Mouse (Mus musculus): Measurements from ENCODE around the gene Gga3. TPM values are rescaled to one million over a fixed set of nuclear protein-coding genes. Genes with fewer than 3 reads are reported as not detected.

Gga3 gene
- polyA plus RNA-seq, 1 experiment: 0.78 TPM

DNA sequence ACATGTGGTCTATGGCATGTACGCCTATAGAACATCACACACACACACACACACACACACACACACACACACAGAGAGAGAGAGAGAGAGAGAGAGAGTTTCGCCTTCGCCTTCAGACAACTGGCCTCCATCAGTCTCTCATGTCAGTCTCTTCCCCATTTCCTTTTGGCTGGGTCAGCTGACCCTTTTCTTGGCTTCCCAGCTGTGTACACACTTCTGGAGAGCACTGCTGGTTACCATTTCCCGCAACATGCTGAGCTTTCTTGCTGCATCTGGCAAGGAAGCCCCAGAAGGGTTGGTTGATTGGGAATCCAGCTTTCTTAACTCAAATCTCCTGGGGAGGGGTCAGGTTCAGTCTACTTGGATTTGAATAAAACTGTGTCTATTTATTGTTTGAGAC, 30.3 kb upstream of the Gga3 start:
- Histone ChIP-seq H3K4me3 (replicated peaks) (no peak overlapping the region), H3K9me3 (ENCODE audit: control insufficient read depth, low read length) (no peaks in the 10 kb centered on the region), H3K36me3 (ENCODE audit: control insufficient read depth) (no peaks in the 10 kb centered on the region), H3K27me3 (ENCODE audit: control insufficient read depth) (no peaks in the 10 kb centered on the region), H3K4me1 (ENCODE audit: control insufficient read depth) (peaks cover 11% of the 10 kb centered on the region)
- TF ChIP-seq GATA1 (IDR thresholded peaks at IDR 0.05; ENCODE audit: low read length) (no peak), TAL1 (IDR thresholded peaks at IDR 0.05; ENCODE audit: low read length) (no peak)

DNA sequence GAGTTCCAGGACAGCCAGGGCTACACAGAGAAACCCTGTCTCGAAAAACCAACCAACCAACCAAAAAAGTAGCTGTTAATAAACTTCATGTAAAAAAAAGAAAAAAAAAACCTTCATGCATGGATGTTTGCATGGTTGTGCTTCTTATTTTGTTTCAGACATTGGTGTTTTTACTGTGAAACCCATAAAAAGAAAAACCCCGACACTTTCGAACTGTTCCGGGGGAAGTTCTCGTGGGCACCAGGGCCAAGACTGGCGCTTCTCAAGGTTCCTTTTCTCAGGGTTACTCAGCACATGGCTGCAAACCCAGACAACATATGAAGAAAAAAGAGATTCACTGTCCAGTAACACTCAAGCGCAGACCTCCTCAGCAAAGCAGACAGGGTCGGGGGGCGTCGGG, 29.0 kb upstream of the Gga3 start:
- Histone ChIP-seq H3K4me3 (replicated peaks) (no peak overlapping the region), H3K27me3 (ENCODE audit: control insufficient read depth) (no peaks in the 10 kb centered on the region), H3K36me3 (ENCODE audit: control insufficient read depth) (no peaks in the 10 kb centered on the region), H3K9me3 (ENCODE audit: control insufficient read depth, low read length) (no peaks in the 10 kb centered on the region), H3K4me1 (ENCODE audit: control insufficient read depth) (peaks cover 17% of the 10 kb centered on the region)
- TF ChIP-seq GATA1 (IDR thresholded peaks at IDR 0.05; ENCODE audit: low read length): no peak
- TF ChIP-seq TAL1 (IDR thresholded peaks at IDR 0.05; ENCODE audit: low read length): no peak

DNA sequence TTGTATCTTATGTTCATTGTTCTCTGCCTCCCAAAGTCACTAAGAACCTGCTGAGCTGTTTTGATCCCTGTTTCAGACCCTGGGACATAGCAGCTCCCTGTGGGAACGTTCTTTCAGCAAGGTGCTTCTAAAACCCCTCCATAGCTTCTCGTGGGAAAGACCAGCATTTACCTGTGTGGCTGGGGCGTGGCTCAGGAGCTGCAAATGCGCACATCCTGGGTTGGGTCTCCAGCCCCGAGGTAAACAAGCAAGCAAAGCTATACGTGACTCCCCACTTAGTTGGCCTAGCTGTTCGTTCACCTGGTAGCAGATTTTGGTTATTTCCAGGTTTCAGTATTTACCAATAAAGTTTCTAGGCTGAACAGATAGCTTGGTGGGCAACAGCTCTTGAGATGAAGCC, 28.4 kb upstream of the Gga3 start:
- Histone ChIP-seq H3K27me3 (ENCODE audit: control insufficient read depth) (no peaks in the 10 kb centered on the region), H3K9me3 (ENCODE audit: control insufficient read depth, low read length) (no peaks in the 10 kb centered on the region), H3K4me1 (ENCODE audit: control insufficient read depth) (peaks cover 23% of the 10 kb centered on the region), H3K4me3 (replicated peaks) (no peak overlapping the region), H3K36me3 (ENCODE audit: control insufficient read depth) (no peaks in the 10 kb centered on the region)
- TF ChIP-seq GATA1 (IDR thresholded peaks at IDR 0.05; ENCODE audit: low read length) (no peak), TAL1 (IDR thresholded peaks at IDR 0.05; ENCODE audit: low read length) (no peak)

DNA sequence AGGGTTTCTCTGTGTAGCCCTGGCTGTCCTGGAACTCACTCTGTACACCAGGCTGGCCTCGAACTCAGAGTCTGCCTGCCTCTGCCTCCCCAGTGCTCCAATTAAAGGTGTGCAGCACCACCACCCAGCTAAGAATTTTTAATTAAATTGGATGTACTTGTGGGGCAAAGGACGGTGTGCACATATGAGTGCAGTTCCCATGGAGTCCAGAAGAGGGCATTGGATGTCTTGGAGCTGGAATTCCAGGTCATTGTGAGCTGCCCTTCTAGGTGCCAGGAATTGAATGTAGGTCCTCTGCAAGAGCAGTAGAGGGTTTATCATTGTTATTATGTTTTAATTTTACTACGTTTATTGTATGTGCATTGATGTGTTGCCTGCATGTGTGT, 27.6 kb upstream of the Gga3 start:
- Histone ChIP-seq H3K9me3 (ENCODE audit: control insufficient read depth, low read length) (no peaks in the 10 kb centered on the region), H3K4me3 (replicated peaks) (no peak overlapping the region), H3K4me1 (ENCODE audit: control insufficient read depth) (peaks cover 29% of the 10 kb centered on the region), H3K36me3 (ENCODE audit: control insufficient read depth) (no peaks in the 10 kb centered on the region), H3K27me3 (ENCODE audit: control insufficient read depth) (no peaks in the 10 kb centered on the region)
- TF ChIP-seq GATA1 (IDR thresholded peaks at IDR 0.05; ENCODE audit: low read length) (no peak), TAL1 (IDR thresholded peaks at IDR 0.05; ENCODE audit: low read length) (no peak)

DNA sequence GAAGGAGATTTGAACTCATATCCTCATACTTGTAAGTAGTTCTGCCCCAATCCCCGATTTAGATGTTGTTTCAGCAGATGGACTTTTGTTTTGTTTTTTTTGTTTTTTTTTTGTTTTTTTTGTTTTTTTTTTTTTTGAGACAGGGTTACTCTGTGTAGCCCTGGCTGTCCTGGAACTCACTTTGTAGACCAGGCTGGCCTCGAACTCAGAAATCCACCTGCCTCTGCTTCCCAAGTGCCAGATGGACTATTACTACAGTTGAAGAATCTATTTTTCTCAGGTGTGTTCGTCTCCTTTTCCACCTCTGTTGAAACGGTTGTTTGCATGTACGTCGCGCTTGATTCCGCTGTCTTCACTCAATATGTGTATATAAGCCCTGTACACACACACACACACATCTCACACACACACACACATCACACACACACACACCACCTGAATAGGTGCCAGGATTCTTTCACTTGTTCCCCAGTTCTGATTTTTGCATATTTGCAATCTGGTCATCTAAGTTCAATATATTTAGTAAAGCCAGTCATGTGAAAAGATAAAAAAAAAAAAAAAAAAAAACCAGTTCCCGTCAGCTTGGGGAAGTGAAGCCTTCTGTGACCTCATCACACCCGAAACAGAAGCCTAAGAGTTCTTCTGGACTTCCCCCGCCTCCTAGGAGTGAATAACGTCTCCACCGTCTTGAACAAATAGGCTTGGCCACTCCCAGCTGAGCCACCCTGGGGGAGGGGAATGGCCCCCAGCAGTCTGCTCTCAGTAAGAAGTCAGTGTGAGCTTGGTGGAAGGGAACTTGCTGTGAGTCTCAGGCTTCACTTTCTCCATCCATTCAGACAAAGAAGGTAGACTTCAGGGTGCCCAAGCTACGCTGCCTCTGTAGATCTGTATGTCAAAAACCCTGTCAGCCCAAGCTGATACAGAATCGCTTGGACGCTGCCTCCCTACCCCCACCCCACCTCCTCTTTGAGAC, 27.0 kb upstream of the Gga3 start:
- Histone ChIP-seq H3K9me3 (ENCODE audit: control insufficient read depth, low read length) (no peaks in the 10 kb centered on the region), H3K4me3 (replicated peaks) (no peak overlapping the region), H3K36me3 (ENCODE audit: control insufficient read depth) (peaks cover 4% of the 10 kb centered on the region; the same call in 1 of the 2 replicates), H3K27me3 (ENCODE audit: control insufficient read depth) (no peaks in the 10 kb centered on the region), H3K4me1 (ENCODE audit: control insufficient read depth) (peaks cover 35% of the 10 kb centered on the region)
- TF ChIP-seq TAL1 (IDR thresholded peaks at IDR 0.05; ENCODE audit: low read length) (no peak), GATA1 (IDR thresholded peaks at IDR 0.05; ENCODE audit: low read length) (no peak)

DNA sequence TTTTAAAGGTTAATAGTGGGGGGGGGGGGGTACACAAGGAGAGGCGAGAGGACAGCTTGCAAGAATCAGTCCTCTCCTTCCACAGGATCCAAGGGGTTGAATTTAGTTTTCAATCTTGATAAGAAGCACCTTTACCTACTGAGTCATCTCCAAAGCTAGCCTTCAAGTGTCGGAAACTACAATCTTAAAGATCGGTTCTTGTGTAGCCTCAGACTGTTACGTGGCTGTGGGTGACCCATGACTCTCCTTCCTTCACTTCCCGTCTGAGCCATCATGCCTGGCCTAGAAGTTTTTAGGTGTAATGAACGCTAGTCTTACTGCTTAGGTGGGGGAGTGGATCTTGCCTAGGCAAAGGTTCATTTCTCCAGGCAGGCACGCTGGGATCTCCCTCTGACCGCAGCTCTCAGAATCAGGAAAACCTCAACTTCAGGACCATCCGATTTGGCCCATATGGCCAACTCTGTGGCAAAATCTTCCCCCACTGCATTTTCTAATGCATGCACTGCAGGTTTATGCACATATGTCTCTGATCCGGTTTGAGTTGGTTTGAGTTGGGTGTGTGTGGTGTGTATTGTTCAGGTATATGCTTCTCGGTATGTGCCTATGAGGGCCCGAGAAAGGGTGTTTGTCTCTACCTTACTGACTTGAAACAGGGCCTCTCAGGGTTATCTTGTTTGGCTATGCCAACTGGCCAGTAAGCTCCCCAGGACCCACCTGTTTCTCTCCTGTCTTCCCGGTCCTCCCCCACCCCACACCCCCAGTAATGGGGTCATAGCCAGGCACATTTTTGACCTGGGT, 26.1 kb upstream of the Gga3 start:
- Histone ChIP-seq H3K4me3 (replicated peaks) (no peak overlapping the region), H3K4me1 (ENCODE audit: control insufficient read depth) (peaks cover 36% of the 10 kb centered on the region), H3K27me3 (ENCODE audit: control insufficient read depth) (no peaks in the 10 kb centered on the region), H3K36me3 (ENCODE audit: control insufficient read depth) (peaks cover 7% of the 10 kb centered on the region), H3K9me3 (ENCODE audit: control insufficient read depth, low read length) (no peaks in the 10 kb centered on the region)
- TF ChIP-seq TAL1 (IDR thresholded peaks at IDR 0.05; ENCODE audit: low read length) (no peak), GATA1 (IDR thresholded peaks at IDR 0.05; ENCODE audit: low read length) (no peak)

DNA sequence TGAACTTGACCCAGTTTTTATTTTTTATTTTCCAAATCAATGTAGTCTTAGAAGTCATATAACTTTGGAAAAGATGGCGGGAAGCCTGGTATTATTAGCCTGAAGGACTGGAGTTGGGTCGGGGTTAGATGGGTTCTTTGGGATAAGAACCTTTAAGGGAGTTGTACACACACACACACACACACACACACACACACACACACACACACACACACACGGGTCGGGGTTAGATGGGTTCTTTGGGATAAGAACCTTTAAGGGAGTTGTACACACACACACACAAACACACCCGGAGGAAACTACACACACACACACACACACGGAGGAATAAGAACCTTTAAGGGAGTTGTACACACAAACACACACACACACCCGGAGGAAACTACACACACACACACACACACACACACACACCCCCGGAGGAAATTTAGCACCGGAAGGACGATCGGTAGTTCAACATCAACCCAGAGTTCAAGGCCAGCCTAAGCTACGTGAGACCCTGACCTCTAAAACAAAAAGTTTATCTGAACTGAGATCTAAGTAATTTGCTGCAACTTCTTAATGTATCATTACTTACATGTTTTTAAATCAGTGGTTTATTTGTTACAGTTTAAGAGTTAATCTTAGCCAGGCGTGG, 24.7 kb upstream of the Gga3 start:
- Histone ChIP-seq H3K4me1 (ENCODE audit: control insufficient read depth) (peaks cover 37% of the 10 kb centered on the region), H3K27me3 (ENCODE audit: control insufficient read depth) (no peaks in the 10 kb centered on the region)
- TF ChIP-seq GATA1 (IDR thresholded peaks at IDR 0.05; ENCODE audit: low read length): no peak
- TF ChIP-seq TAL1 (IDR thresholded peaks at IDR 0.05; ENCODE audit: low read length): no peak

DNA sequence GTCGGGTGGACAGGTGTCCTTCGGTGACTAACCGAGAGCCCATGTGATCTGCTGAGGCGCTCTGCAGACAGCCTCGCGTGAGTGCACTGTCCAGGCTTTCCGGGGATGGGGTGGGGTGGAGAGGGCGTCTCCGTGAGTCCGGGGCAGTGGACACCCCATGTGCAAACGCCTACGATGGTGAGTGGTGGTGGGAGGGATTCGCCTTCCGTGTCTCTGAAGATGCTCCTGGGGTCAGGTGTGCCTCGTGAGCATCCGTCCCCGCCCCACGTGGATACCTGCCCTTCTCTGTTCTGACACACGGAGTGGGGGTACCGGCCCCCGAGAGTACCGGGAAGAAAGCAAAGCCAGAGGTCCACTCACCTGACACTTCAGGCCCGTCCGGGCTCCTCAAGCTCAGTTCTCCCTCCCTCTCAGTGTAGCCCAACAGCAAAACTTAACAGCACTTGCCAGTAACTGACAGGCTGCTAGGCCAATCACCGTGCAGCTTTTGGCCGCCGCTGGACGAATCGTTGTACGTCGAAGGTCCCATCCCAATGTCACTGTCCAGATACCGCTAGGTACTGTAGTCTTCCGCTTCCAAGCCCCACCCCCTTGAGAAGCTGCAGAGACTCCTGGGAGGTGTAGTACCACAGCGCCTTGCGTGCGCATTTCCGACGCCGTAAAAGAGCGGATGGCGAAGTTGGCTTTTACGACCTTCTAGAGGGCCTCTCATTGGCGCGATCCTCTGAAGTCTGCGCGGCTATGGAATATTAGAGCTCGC, 24.0 kb upstream of the Gga3 start, which contains the start of gene Slc25a19:
Gene Slc25a19 (minus strand): TSS at position 591 of the 760 bp plus-strand sequence.
- Histone ChIP-seq H3K4me1 (ENCODE audit: control insufficient read depth) (peaks cover 38% of the 10 kb centered on the region), H3K4me3 (replicated peaks) (peak within 1 kb of the TSS; percentile 73), H3K27me3 (ENCODE audit: control insufficient read depth) (no peaks in the 10 kb centered on the region), H3K9me3 (ENCODE audit: control insufficient read depth, low read length) (no peaks in the 10 kb centered on the region), H3K36me3 (ENCODE audit: control insufficient read depth) (peaks cover 22% of the 10 kb centered on the region)
- no peak for TF ChIP-seq TAL1 (IDR thresholded peaks at IDR 0.05; ENCODE audit: low read length)
- TF ChIP-seq GATA1 (IDR thresholded peaks at IDR 0.05; ENCODE audit: low read length): no peak

More for the DNA sequence above, 24.7 kb upstream of the Gga3 start:
- H3K4me3 ChIP-seq (replicated peaks): peak overlapping the region; percentile 73
- H3K36me3 ChIP-seq (ENCODE audit: control insufficient read depth): peaks cover 15% of the 10 kb centered on the region
- H3K9me3 ChIP-seq (ENCODE audit: control insufficient read depth, low read length): no peaks in the 10 kb centered on the region
